Mouse (Mus musculus) telencephalon, adult 2 months (tissue): ENCODE measurements at regions not wholly inside any gene's neighbourhood (a gene's known extent, or its start where the extent isn't known, plus 50 kb on each side); places are given as distances from the start of the nearest gene placed in this dataset.

Experiments
- DNase-seq: peaks from one replicate; pipeline ENCODE4 v3.0.0-alpha.2; 2011; ENCODE audit warnings: low read depth, low spot score

DNA sequence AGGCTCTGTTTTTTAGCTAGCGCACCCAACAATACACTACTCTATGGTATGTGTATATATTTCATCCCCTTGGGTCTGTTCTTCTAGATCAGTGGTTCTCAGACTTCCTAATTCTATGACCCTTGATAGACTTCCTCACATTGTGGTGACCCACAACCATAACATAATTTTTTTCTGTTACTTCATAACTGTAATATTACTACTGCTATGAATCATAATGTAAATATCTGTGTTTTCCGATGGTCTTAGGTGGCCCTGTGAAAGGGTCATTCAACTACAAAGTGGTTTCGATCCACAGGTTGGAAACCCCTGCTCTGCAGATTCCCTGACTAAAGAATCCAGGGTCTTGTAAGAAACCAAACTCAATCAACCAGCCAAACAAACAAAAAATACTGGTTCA, 220.8 kb downstream of the Opa1 start:
- DNase-seq, result no peak

DNA sequence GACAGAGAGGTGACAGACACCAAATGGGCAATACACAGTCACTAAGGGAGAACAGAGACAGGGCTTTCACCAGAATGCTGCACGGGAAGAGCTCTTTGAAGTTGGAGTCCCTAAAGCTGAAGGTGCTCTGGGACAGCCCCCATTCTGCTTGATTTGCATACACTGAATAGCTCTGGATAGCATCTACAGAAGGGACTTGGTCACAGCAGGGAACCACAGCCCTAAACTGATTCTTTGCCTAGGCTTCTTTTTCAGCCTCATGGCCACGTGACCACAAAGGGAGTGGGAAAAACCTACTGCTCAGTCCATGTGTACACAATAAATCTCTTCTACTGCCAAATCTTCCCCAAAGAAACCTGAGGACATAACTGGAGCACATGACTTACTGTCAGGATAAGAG, 221.3 kb downstream of the Opa1 start:
- no peak for DNase-seq

GRCm38 (mm10) chr16:29802085-29802484, 223.0 kb downstream of the Opa1 start:
- DNase-seq, result no peak

DNA sequence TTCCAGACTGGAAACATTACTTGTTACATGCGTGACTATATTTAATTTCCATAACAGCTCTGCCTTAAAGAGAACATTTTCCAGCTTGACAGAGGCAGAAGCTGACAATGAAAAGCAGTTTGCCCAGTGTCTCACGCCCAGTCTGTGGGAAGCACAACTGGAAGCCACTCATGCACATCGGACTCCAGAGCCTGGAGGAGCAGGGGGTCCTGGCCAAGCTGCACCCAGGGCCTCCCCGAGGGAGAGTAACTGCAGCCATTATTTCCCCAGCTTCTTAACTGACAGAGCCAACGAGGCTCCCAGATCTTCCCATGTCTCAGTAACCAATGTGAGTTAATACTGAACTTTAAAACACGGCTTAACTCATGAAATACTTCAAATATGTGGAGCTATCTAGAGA, 223.5 kb downstream of the Opa1 start:
- DNase-seq, result no peak

DNA sequence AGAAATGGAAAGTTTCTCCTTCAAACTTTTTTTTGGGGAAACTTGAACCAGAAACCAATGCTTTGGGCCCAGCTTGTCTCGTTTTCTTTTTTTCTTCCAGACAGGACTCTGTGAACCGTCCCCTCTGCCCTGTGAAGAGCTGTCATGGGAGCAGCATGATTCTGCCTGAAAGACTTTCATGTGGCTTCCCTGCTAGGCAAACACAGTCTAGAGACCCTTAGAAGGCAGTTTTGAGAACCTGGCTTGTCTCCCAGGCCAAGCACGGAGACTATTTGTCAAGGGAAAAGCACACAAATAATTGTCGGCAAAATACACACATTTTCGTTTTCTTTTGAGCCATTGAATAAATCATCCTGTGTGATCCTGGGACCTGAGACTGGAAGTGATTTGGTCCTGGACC, 228.7 kb downstream of the Opa1 start:
- DNase-seq, result no peak

DNA sequence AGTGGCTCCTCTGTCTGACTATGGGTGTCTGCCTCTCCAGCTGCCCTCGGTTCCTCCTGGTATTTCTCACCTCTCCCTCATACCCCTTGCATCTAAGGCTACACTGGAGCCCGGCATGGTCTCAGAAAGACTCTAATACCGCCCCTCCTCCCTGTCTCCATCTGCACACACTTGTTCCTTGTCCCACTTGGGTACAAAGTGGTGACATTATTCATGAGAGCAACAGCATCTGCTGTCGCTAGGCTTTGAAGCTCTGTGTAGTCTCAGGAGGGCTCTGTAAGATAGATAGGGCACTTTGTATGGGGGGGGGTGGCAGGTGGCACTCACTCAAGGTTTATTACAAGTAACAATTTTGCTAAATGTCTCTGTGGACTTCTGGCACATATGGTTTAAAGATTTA, 229.7 kb downstream of the Opa1 start:
- no peak for DNase-seq

GRCm38 (mm10) chr16:29813411-29814038, 234.4 kb downstream of the Opa1 start:
- peak; percentile 73 for DNase-seq

DNA sequence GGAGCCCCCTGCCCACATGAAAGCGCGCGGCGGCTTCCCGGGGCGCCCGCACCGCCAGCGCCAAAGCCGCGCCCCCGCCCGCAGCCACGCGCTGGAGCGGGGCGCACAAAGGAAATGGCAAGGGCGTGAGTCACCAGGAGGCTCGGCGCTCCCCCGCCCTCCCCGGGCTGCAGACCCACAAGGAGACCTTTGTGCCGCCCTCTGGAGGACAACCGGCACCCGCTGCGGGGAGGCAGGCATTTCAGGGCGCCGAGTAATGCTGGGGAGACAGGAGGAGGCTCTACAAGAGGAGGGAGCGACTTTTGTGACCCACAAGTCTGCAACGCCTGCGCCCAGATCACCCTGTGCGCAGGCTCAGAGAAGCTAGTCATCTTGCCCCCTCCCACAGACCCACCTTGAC, 234.9 kb downstream of the Opa1 start:
- peak; percentile 41 for DNase-seq

- no peak for DNase-seq
These were observed 235.5 kb downstream of the Opa1 start for GRCm38 (mm10) chr16:29814655-29815054.

GRCm38 (mm10) chr16:29815200-29815599, 236.1 kb downstream of the Opa1 start:
- peak; percentile 18 for DNase-seq

DNA sequence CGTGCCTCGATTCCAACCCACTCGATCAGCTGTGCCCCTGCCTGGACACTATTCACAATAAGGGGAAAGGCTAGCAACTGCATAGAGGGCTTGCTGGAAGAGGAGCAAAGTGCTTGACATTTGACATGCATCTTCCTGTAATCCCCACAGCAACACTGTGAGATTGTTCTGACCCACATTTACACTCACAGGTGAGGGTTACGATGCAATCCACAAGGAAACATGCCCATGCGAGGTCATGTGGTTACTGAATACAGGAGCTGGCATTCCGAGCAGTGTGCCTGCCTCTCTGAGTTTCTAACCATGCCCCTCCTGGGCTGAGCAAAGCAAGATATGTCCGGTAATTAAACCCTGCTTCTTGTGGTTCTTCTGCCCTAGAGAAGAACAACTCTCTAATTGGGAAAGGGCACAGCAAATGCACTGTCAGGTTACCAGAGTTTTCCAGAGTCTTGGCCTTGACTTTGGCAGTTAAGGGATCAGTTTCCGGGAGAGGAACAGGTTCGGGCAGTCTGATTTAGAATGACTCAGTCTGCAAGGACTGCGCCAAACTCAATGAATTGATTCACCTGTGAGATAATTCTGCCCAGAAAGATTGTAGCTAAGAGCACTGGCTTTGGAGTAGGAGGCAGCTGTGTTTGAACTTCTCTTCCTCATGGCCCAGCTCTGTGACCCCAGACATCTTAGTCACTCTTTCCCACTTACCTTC, 236.7 kb downstream of the Opa1 start:
- DNase-seq, result no peak

DNA sequence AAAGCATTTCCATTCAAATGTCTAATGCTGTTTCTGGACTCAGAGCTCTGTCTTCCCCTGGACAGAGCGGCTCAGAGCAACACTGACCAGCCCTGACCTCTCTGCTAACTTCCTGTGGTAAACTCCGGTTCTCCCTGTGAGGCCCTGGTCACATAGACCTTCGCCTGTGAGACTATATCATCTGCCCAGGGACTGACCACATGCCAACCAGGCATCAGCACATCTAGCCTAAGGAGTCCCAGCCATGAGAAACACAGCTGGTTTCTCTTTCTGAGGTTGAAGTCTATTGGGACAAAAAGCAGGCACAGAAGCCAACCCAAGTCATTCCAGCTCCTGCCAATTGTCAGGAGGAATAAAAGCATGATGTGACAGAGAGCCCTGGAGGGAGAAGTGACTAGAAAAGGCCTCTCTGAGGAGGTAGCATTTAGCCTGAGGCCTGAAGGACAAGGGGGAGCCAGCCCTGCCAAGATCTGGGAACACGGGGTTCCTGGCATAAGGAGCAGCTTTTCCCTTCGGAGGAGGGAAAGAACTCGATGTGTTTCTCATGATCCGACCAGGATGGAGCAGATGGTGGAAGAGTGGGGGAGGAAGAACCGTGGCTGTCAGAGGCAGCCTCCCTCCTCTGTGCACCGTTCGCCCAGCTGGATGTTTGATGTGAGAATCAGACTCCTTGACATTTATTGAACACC, 237.7 kb downstream of the Opa1 start:
- DNase-seq, result peak; percentile 90

DNA sequence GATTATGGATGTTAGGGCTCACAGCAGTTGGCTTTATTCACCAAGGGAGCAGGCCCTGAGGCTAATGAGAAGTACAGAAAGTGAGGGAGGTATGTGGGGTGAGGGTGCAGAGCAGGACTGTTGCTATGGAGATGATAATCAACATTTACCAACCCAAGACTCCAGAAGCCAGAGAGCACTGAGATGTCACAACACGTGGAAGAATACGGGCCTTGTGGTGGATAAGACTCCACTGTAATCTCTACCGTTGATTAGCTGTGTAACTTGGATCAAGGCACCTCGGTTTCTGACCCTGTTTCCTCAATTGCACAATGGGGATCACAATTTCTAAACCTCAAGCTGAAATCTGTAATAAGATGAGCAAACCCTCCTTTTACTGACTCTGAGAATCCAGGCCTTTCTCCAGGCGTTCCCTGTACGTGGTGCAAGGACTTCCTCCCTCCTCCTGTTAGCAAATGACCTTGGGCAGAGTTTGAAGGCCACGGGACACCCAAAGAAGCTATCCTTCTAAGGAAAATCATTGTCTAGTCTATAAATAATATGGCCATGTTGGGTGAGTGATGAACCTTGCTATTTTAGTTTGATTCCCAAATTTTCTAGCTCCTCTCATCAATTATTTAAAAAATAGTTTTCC, 239.8 kb downstream of the Opa1 start:
- DNase-seq, result no peak

GRCm38 (mm10) chr16:29820704-29821103, 241.6 kb downstream of the Opa1 start:
- no peak for DNase-seq

GRCm38 (mm10) chr16:29822110-29822509, 242.1 kb upstream of the Hes1 start:
- DNase-seq, result no peak

DNA sequence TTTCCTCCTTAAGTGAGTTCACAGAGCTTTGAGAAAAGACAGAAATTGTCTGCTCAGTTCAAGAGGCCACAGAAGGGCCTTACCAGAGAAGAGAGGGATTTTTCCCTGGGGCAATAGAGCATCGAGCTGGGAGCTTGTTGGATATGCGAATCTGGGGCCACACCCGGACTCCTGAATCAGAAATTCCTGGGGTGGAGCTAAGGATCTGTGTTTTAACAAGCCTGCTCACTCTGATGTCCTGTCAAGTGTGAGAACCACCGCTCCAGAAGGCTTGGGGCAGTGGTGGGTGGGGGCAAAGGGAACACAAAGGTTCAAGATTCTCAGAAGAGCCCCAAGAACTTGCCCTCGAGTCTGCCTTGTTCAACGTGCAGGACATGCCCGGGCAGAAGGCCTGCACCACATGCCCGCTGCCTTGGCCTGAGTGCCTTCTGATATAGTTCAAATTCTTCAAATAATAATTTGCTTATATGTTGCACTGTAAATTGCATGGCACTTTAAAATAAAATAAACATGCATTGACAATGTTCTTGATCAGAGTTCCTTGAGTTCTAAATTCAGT, 241.3 kb upstream of the Hes1 start:
- DNase-seq, result no peak

- DNase-seq, result no peak
These were observed 237.3 kb upstream of the Hes1 start for GRCm38 (mm10) chr16:29826927-29827326.

- DNase-seq, result no peak
These were observed 236.4 kb upstream of the Hes1 start for GRCm38 (mm10) chr16:29827776-29828175.

DNA sequence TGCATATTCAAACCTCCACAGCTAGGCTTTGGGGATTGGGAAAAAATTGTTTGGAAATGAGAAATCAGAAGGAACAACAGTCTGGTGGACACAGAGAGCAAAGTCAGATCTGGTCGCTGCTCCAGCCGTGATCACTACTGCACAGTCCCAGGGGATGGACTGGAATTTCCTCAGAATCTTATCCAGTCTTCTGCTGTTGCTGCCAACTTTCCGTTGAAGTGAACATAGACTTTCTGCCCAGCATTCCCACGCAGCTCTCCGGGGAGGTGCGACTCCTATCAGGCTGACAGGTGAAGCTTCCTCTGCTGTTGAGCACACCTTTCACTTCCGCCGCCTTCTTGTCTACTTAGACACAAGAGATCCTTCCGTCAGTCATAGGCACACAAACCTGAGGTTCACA, 234.7 kb upstream of the Hes1 start:
- DNase-seq, result no peak

DNA sequence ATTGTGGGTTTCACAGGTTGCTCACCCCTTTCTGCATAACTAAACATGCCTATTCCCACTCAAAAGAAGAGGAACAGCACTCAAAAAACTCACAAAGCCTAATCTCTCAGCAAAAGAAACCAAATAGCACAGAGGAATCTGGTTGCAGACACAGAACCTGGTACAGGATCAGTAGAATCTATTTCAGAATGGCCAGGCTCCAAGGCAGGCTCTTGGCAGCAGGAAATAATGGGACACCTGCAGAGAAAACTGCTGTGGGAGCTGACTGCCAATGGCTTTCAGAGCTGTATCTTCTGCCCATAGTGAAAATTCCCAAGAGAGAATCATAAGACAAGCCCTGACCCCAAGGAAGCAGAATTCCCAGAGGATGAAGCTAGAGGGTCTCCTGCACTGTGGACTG, 234.1 kb upstream of the Hes1 start:
- DNase-seq, result no peak

GRCm38 (mm10) chr16:29833298-29833697, 230.9 kb upstream of the Hes1 start:
- DNase-seq, result no peak

GRCm38 (mm10) chr16:29833875-29834274, 230.3 kb upstream of the Hes1 start:
- no peak for DNase-seq
